In the genomic region with DNA sequence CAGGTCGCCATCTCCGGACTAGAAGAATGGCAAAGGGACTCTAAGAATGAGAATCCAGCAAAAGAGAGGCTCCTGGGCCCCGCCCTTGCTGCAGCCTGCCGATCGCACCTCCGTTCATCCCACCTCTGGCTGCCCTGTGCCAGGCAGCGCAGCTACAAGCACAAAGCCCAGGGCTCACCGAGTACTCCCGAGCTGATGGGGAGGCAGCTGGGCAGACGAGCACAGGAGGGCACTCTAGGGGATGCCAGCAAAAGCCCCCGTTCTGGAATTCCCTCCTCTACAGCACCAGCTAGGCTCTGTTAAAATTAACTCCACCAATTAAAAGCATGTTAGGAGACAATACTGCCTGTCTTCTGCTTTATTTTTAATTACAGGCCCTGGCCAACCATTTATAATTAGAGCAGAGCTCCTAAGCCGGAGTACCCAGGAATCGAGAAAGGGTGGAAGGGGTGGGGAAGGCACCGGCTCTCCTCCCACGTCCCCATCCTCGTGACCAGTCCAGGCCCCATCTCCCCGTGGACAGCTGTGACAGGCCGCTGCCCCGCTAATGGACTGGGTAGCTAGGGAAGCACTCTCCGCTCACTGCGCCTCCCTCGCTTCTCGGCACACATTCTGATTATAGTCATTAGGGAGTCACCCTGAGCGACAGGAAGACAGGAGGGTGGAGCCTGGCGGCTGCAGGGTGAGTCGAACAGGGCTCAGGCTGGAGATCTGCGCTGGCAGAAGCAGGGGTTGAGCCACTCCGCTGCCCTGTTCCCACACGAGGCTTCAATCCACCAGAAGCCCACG, we compare ENCODE assay signal across 8 mouse cellular contexts.
A peak's percentile ranks its signal among the peaks of the same experiment; 100 is the strongest.
DNase-seq lines count a peak whose midpoint lies in the region; ATAC-seq and TF ChIP-seq lines count a peak whose summit lies in the region.

No protein-coding gene starts in this region.

- no peak overlapping the region for H3K27ac ChIP-seq in cerebellum, adult 2 months (ENCODE audit: insufficient read depth, low read length)
- H3K27ac ChIP-seq in intestine, embryonic 15.5 days: no peak overlapping the region
- no peak overlapping the region for H3K27ac ChIP-seq in liver, embryonic 12.5 days
- peak overlapping the region; percentile 75 for H3K27ac ChIP-seq in olfactory bulb, adult 2 months (ENCODE audit: insufficient read depth, low read depth, low read length)

- no peak for DNase-seq in cerebellum, adult 2 months
- peak; percentile 32 for DNase-seq in adrenal gland, postnatal 25 days
- peak; percentile 65 to 74 for DNase-seq in heart, adult 18-20 months
- no peak for DNase-seq in spleen, postnatal 36 days (ENCODE audit: low spot score in 2 of 2)

- 14% methylated on average over 30 of the region's 30 CpGs for WGBS in cerebellum, adult 2 months
- 5% methylated on average over 30 of the region's 30 CpGs for WGBS in intestine, embryonic 15.5 days
- 6% methylated on average over 30 of the region's 30 CpGs for WGBS in liver, embryonic 12.5 days (ENCODE audit: insufficient replicate concordance)
- WGBS in olfactory bulb, adult 2 months: 3% methylated on average over 30 of the region's 30 CpGs

- peak overlapping the region; percentile 53 for H3K4me2 ChIP-seq in intestine, embryonic 15.5 days (replicated peaks)
- peak overlapping the region; percentile 19; the same call in 1 of the 2 replicates for H3K4me2 ChIP-seq in liver, embryonic 12.5 days

- no peaks in the 10 kb centered on the region for H3K36me3 ChIP-seq in intestine, embryonic 15.5 days
- H3K36me3 ChIP-seq in liver, embryonic 12.5 days: no peaks in the 10 kb centered on the region

- no peaks in the 10 kb centered on the region; the same call in 1 of the 2 replicates for H3K27me3 ChIP-seq in cerebellum, adult 2 months (ENCODE audit: control insufficient read depth, insufficient read depth, low read length)
- H3K27me3 ChIP-seq in intestine, embryonic 15.5 days (replicated peaks): peaks cover 22% of the 10 kb centered on the region
- peaks cover 51% of the 10 kb centered on the region for H3K27me3 ChIP-seq in liver, embryonic 12.5 days (replicated peaks)

- no peak for ATAC-seq in cerebellum, adult (ENCODE audit: insufficient number of reproducible peaks, low FRiP score, low TSS enrichment)
- peak; percentile 47; the same call in 1 of the 2 replicates for ATAC-seq in intestine, embryonic 15.5 days
- ATAC-seq in liver, embryonic 12.5 days: no peak

- no peak for TF ChIP-seq POLR2A in cerebellum, adult 2 months (IDR thresholded peaks at IDR 0.05; ENCODE audit: borderline replicate concordance, insufficient read depth, low read length)
- TF ChIP-seq POLR2A in olfactory bulb, adult 2 months (IDR thresholded peaks at IDR 0.05; ENCODE audit: insufficient read depth, low read depth, low read length): peak; percentile 15; the same call in 1 of the 2 replicates

- peak overlapping the region; percentile 15 for H3K4me3 ChIP-seq in cerebellum, adult 2 months (replicated peaks; ENCODE audit: insufficient read depth, low read depth, low read length)
- H3K4me3 ChIP-seq in intestine, embryonic 15.5 days (replicated peaks): no peak overlapping the region
- no peak overlapping the region for H3K4me3 ChIP-seq in liver, embryonic 12.5 days
- peak overlapping the region; percentile 23 for H3K4me3 ChIP-seq in olfactory bulb, adult 2 months (ENCODE audit: insufficient read depth, low read depth, low read length)

- H3K4me1 ChIP-seq in cerebellum, adult 2 months (ENCODE audit: control insufficient read depth, insufficient read depth, low read length): no peaks in the 10 kb centered on the region
- H3K4me1 ChIP-seq in intestine, embryonic 15.5 days (replicated peaks): peaks cover 9% of the 10 kb centered on the region
- 0 out of 2 replicates have a peak, but pooled peaks cover 10% of the 10 kb centered on the region for H3K4me1 ChIP-seq in liver, embryonic 12.5 days
- H3K4me1 ChIP-seq in olfactory bulb, adult 2 months (ENCODE audit: control insufficient read depth, insufficient read depth, low read length): peaks cover 26% of the 10 kb centered on the region

- TF ChIP-seq CTCF in cerebellum, adult 2 months (IDR thresholded peaks at IDR 0.05; ENCODE audit: borderline replicate concordance, insufficient read depth, low read depth, low read length): no peak
- no peak for TF ChIP-seq CTCF in olfactory bulb, adult 2 months (IDR thresholded peaks at IDR 0.05; ENCODE audit: insufficient read depth, low read depth, low read length)

- H3K9ac ChIP-seq in intestine, embryonic 15.5 days: no peak overlapping the region
- H3K9ac ChIP-seq in liver, embryonic 12.5 days: no peak overlapping the region

- no peaks in the 10 kb centered on the region for H3K9me3 ChIP-seq in intestine, embryonic 15.5 days
- no peaks in the 10 kb centered on the region for H3K9me3 ChIP-seq in liver, embryonic 12.5 days (replicated peaks)

Comparison
In these comparisons a context has a peak if more than half of its experiments do, and no peak if none do; other contexts are left out.
1. DNase-seq: peak in adrenal gland, postnatal 25 days (single experiment) and heart, adult 18-20 months (2 of 2); none in cerebellum, adult 2 months (0 of 2) and spleen, postnatal 36 days (0 of 2).
2. H3K4me3 ChIP-seq: peak in cerebellum, adult 2 months (single experiment) and olfactory bulb, adult 2 months (single experiment); none in intestine, embryonic 15.5 days (single experiment) and liver, embryonic 12.5 days (single experiment).